Mouse (Mus musculus): Measurements from ENCODE around the gene Gm10799. TPM values are rescaled to one million over a fixed set of nuclear protein-coding genes. Genes with fewer than 3 reads are reported as not detected.
"Not testable (repeated sequence)": the region's sequence is repeated elsewhere in the genome, so short reads cannot be mapped to it uniquely, and the experiment has no call there.

The Gm10799 gene
- polyA plus RNA-seq, 1 experiment from 2014 or later, result not detected

DNA sequence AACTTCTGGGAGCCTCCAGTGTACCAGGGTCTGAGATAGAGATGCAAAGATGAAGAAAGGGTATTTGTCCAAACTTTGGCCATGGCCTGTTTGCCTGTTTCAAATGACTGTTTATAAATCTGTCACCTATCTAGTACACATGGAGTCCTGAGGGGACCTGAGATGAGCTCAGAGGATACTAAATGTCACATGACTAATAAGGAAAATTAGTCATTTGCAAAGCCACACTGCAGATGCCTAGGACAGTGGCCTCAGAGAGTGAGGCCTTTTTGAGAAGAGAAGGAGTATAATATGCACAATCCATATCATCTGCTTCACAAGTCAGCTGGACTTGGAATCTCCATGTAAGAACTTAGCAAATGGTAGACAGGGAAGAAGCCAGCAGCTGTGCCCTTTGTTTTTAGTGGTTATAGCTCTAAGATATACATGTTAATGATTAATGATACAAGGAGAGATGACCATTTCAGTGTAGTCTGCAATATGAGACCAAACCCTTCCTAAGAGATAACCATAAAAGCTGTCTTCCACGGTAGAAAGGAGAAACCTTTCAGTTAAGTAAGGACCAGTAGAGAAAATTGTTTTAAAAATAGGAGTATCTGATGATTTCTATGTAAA is 13.2 kb upstream of the Gm10799 start:
- H3K9me3 ChIP-seq (ENCODE audit: control insufficient read depth, low read length); H3K4me3 ChIP-seq (ENCODE audit: low read length); H3K9ac ChIP-seq (ENCODE audit: low read depth, low read length); H3K36me3 ChIP-seq (ENCODE audit: control insufficient read depth, insufficient read depth, low read length); H3K27me3 ChIP-seq (replicated peaks; ENCODE audit: control insufficient read depth, insufficient read depth, low read length); H3K27ac ChIP-seq (ENCODE audit: low read length); H3K4me2 ChIP-seq (ENCODE audit: low read depth, low read length); H3K4me1 ChIP-seq (ENCODE audit: control insufficient read depth, insufficient read depth, low read length): not testable (repeated sequence)
- peak; percentile 82 for ATAC-seq
- no CpG with 5 or more reads among the region's 1 CpGs for WGBS

DNA sequence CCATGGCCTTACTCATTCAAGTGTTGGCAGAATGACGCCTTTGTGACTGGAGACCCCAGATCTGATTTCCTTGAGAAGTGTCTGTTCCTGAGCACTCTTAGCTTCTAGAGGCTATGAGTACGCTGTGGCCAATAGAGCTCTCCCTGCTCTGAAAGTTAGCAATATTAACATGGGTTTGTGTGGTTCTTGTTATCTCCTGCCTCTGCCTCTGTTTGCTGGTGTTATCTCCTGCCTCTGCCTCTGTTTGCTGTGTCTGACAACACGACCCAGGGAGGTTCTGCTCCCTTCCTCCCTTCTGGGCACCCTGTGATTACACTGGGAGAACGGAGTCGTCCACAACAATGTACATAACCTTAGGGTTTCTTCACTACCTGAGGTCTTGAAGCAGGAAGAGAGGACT is 9.9 kb upstream of the Gm10799 start:
- WGBS, result 51% methylated on average over 5 of the region's 5 CpGs
- ATAC-seq, result peak; percentile 64
- H3K27ac ChIP-seq (ENCODE audit: low read length), result not testable (repeated sequence)

DNA sequence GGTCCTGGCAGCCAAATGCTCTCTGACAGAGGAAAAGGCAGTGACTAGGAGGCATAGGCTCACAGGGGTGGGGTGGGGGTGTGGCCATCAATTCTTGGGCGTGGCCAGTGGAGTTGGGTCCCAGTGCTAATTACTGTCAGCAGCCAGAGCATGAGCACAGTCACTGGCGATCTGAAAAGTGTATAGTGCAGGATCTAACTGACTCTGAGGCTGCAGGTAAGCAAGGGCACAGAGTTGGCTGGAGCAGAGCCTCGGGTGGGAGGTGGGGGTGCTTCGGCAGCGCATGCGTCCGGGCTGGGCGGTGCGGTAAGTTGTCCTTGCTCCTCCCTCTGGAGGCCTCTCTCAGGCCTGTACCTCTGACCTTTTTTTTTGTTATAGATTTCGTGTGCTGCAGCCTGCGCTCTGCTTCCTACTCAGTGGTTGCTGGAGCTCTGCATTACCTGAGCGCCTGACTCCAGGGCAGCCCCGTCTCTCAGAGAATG is 1.4 kb upstream of the Gm10799 start, which contains the start of gene Cd59b:
Gene Cd59b, plus strand, starts transcription at position 146 of the 482 bp plus-strand sequence.
- H3K4me2 ChIP-seq (ENCODE audit: low read depth, low read length), result peak within 1 kb of the TSS; percentile 65
- no peaks in the 10 kb centered on the region for H3K9me3 ChIP-seq (ENCODE audit: control insufficient read depth, low read length)
- H3K4me1 ChIP-seq (ENCODE audit: control insufficient read depth, insufficient read depth, low read length), result no peaks in the 10 kb centered on the region
- H3K27me3 ChIP-seq (replicated peaks; ENCODE audit: control insufficient read depth, insufficient read depth, low read length), result no peaks in the 10 kb centered on the region
- 10% methylated on average over 13 of the region's 13 CpGs for WGBS
- peak within 1 kb of the TSS; percentile 11; the same call in 1 of the 2 replicates for H3K27ac ChIP-seq (ENCODE audit: low read length)
- ATAC-seq, result peak; percentile 94
- no peaks in the 10 kb centered on the region for H3K36me3 ChIP-seq (ENCODE audit: control insufficient read depth, insufficient read depth, low read length)
- peak within 1 kb of the TSS; percentile 56 for H3K9ac ChIP-seq (ENCODE audit: low read depth, low read length)
- peak within 1 kb of the TSS; percentile 46 for H3K4me3 ChIP-seq (ENCODE audit: low read length)

More for the DNA sequence above, 9.9 kb upstream of the Gm10799 start:
- not testable (repeated sequence) for H3K9me3 ChIP-seq (ENCODE audit: control insufficient read depth, low read length); H3K27me3 ChIP-seq (replicated peaks; ENCODE audit: control insufficient read depth, insufficient read depth, low read length); H3K4me3 ChIP-seq (ENCODE audit: low read length); H3K36me3 ChIP-seq (ENCODE audit: control insufficient read depth, insufficient read depth, low read length); H3K4me1 ChIP-seq (ENCODE audit: control insufficient read depth, insufficient read depth, low read length); H3K9ac ChIP-seq (ENCODE audit: low read depth, low read length); H3K4me2 ChIP-seq (ENCODE audit: low read depth, low read length)

DNA sequence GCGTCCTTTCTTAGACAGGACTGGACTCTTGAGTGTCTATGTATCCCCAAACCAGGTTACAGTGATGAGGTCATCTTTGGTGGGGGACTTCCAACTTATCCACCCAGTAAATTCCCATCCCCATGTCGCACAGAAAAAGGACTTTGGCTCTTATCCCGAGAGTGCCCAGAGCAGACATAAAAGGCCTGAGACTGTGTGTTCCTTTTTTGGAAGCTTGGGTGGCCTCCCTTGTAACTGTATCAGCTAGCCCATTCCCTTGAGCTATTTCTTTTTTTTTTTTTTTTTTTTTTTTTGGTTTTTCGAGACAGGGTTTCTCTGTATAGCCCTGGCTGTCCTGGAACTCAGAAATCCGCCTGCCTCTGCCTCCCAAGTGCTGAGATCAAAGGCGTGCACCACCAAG is 2.8 kb downstream of the Gm10799 start, which contains the start of gene Gm10912:
Gene Gm10912, plus strand, starts transcription at position 301 of the 400 bp plus-strand sequence.
- not testable (repeated sequence) for H3K36me3 ChIP-seq (ENCODE audit: control insufficient read depth, insufficient read depth, low read length); H3K27me3 ChIP-seq (replicated peaks; ENCODE audit: control insufficient read depth, insufficient read depth, low read length); H3K9ac ChIP-seq (ENCODE audit: low read depth, low read length); ATAC-seq; H3K9me3 ChIP-seq (ENCODE audit: control insufficient read depth, low read length); H3K4me3 ChIP-seq (ENCODE audit: low read length); H3K4me1 ChIP-seq (ENCODE audit: control insufficient read depth, insufficient read depth, low read length); H3K4me2 ChIP-seq (ENCODE audit: low read depth, low read length); H3K27ac ChIP-seq (ENCODE audit: low read length)
- 91% methylated on average over 5 of the region's 6 CpGs for WGBS

DNA sequence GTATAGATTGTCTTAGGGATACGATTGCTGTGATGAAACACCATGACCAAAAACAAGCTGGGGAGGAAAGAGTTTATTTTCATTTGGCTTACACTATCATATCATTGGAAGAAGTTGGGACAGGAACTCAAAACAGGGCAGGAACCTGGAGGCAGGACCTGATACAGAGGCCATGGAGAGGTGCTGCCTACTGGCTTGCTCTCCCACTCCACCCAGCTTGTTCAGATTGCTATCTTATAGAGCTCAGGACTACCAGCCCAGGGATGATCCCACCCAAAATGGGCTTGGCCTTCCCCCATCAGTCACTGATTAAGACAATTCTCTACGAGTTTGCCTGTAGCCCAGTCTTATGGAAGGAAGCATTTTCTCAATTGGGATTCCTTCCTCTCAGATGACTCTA is 4.2 kb downstream of the Gm10799 start:
- ATAC-seq, result no peak
- Histone ChIP-seq H3K9ac (ENCODE audit: low read depth, low read length) (no peak overlapping the region), H3K36me3 (ENCODE audit: control insufficient read depth, insufficient read depth, low read length) (no peaks in the 10 kb centered on the region), H3K27me3 (replicated peaks; ENCODE audit: control insufficient read depth, insufficient read depth, low read length) (no peaks in the 10 kb centered on the region), H3K27ac (ENCODE audit: low read length) (no peak overlapping the region), H3K4me2 (ENCODE audit: low read depth, low read length) (no peak overlapping the region), H3K9me3 (ENCODE audit: control insufficient read depth, low read length) (no peaks in the 10 kb centered on the region), H3K4me1 (ENCODE audit: control insufficient read depth, insufficient read depth, low read length) (no peaks in the 10 kb centered on the region; the same call in 1 of the 2 replicates), H3K4me3 (ENCODE audit: low read length) (no peak overlapping the region)
- WGBS, result 71% methylated on average over 2 of the region's 2 CpGs

DNA sequence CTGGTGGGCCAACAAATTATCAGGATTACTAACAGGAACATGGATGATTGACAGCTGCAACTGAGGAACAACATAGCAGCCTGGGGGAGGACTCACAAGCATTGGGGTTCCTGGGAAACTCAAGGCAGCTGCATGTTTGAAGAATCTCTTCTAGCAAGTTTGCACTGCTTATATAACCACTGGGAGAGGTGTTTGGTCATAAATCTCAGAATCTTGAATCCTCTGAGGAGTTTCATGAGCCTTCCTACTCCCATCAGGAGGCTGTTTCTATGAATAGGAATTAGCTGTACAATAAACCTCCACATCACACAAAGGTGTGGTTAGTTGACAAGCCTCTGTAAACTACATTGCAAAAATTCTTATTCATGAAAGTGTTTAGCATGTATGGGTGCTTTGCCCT is 5.7 kb downstream of the Gm10799 start:
- Histone ChIP-seq H3K4me2 (ENCODE audit: low read depth, low read length) (no peak overlapping the region), H3K27ac (ENCODE audit: low read length) (no peak overlapping the region)
- ATAC-seq, result no peak

DNA sequence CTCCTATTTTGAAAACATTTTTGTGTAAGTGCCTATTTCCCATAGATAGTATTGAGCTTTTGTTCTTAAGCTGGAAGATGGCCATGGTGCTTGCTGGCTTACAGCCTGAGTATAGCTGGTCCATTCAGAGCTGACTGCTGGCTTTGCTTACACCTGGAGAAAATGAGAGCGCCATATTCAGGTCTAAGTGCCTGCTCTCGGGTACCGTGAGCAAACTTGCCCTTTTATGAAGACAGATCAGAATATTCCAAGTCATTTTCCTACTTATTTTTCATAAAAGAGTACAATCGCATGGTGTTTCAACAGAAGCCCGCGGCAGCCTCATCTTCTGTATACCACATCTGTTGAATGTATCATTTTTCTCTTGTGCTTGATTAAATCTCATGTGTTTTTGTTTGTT is 7.4 kb downstream of the Gm10799 start:
- Histone ChIP-seq H3K36me3 (ENCODE audit: control insufficient read depth, insufficient read depth, low read length) (no peaks in the 10 kb centered on the region), H3K27me3 (replicated peaks; ENCODE audit: control insufficient read depth, insufficient read depth, low read length) (no peaks in the 10 kb centered on the region), H3K9ac (ENCODE audit: low read depth, low read length) (no peak overlapping the region), H3K27ac (ENCODE audit: low read length) (no peak overlapping the region), H3K9me3 (ENCODE audit: control insufficient read depth, low read length) (no peaks in the 10 kb centered on the region), H3K4me3 (ENCODE audit: low read length) (no peak overlapping the region), H3K4me2 (ENCODE audit: low read depth, low read length) (no peak overlapping the region), H3K4me1 (ENCODE audit: control insufficient read depth, insufficient read depth, low read length) (no peaks in the 10 kb centered on the region; the same call in 1 of the 2 replicates)
- ATAC-seq, result no peak
- 95% methylated on average over 6 of the region's 6 CpGs for WGBS

More for the DNA sequence above, 5.7 kb downstream of the Gm10799 start:
- no peaks in the 10 kb centered on the region; the same call in 1 of the 2 replicates for H3K4me1 ChIP-seq (ENCODE audit: control insufficient read depth, insufficient read depth, low read length)
- no peaks in the 10 kb centered on the region for H3K9me3 ChIP-seq (ENCODE audit: control insufficient read depth, low read length)
- no peak overlapping the region for H3K4me3 ChIP-seq (ENCODE audit: low read length)
- H3K27me3 ChIP-seq (replicated peaks; ENCODE audit: control insufficient read depth, insufficient read depth, low read length), result no peaks in the 10 kb centered on the region
- no peaks in the 10 kb centered on the region for H3K36me3 ChIP-seq (ENCODE audit: control insufficient read depth, insufficient read depth, low read length)
- no peak overlapping the region for H3K9ac ChIP-seq (ENCODE audit: low read depth, low read length)

DNA sequence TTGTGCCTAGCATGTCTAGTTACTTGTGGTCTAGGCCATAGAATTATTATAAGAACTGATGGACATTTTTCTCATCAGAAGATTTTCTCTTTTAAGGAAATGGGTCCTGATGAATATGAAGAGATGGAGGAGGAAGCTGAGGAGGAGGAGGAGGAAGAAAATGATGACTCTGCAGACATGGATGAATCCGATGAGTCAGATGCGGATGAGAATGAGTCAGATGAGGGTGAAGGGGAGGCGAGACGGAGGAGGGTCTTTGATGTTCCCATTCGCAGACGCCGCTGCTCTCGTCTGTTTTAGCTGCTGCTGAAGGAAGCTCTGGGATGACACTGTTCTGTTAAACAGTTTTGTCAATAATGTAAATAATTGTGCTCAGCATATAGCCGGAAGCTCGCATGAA is 8.6 kb downstream of the Gm10799 start:
- Histone ChIP-seq H3K27ac (ENCODE audit: low read length) (no peak overlapping the region), H3K4me2 (ENCODE audit: low read depth, low read length) (no peak overlapping the region), H3K4me3 (ENCODE audit: low read length) (no peak overlapping the region), H3K4me1 (ENCODE audit: control insufficient read depth, insufficient read depth, low read length) (no peaks in the 10 kb centered on the region; the same call in 1 of the 2 replicates), H3K9ac (ENCODE audit: low read depth, low read length) (no peak overlapping the region), H3K36me3 (ENCODE audit: control insufficient read depth, insufficient read depth, low read length) (peaks cover 4% of the 10 kb centered on the region; the same call in 1 of the 2 replicates), H3K9me3 (ENCODE audit: control insufficient read depth, low read length) (no peaks in the 10 kb centered on the region), H3K27me3 (replicated peaks; ENCODE audit: control insufficient read depth, insufficient read depth, low read length) (no peaks in the 10 kb centered on the region)
- WGBS, result 53% methylated on average over 10 of the region's 10 CpGs
- no peak for ATAC-seq

DNA sequence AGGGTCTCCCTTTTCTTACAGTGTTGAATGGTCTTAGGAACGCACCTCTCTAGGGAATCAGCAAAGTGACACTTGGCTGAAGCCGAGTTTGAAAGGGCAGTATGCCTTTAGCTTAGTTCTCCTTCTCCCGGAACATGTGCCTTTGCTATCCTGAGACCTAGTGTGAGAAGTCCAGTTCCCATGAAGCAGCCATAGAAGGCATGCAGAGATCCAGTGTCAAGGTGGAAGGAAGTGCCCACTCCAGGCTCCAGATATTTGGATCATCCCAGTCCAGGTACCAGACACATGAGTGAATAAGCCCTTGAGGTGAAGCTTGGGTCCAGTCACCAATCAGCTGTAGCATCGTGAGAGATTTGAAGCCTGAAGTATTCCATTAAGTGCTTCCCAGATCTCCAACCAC is 9.4 kb downstream of the Gm10799 start:
- no peak for ATAC-seq
- no peak overlapping the region for H3K9ac ChIP-seq (ENCODE audit: low read depth, low read length)
- H3K27me3 ChIP-seq (replicated peaks; ENCODE audit: control insufficient read depth, insufficient read depth, low read length), result no peaks in the 10 kb centered on the region
- no peak overlapping the region for H3K4me3 ChIP-seq (ENCODE audit: low read length)
- 93% methylated on average over 4 of the region's 4 CpGs for WGBS
- no peak overlapping the region for H3K4me2 ChIP-seq (ENCODE audit: low read depth, low read length)
- no peaks in the 10 kb centered on the region for H3K9me3 ChIP-seq (ENCODE audit: control insufficient read depth, low read length)
- H3K4me1 ChIP-seq (ENCODE audit: control insufficient read depth, insufficient read depth, low read length), result no peaks in the 10 kb centered on the region; the same call in 1 of the 2 replicates
- H3K27ac ChIP-seq (ENCODE audit: low read length), result no peak overlapping the region
- peaks cover 4% of the 10 kb centered on the region; the same call in 1 of the 2 replicates for H3K36me3 ChIP-seq (ENCODE audit: control insufficient read depth, insufficient read depth, low read length)
